Mouse (Mus musculus): ENCODE results near the gene Poglut1. TPM values are rescaled to one million over a fixed set of nuclear protein-coding genes. Genes with fewer than 3 reads are reported as not detected.
"Not testable (repeated sequence)": the region's sequence is repeated elsewhere in the genome, so short reads cannot be mapped to it uniquely, and the experiment has no call there.

Gene Poglut1
- polyA plus RNA-seq, 1 experiment from 2014 or later: 58.0 TPM

- peak overlapping the region; percentile 71 for H3K4me2 ChIP-seq
- H3K27ac ChIP-seq: no peak overlapping the region
- H3K36me3 ChIP-seq: no peaks in the 10 kb centered on the region
- no peak overlapping the region for H3K9ac ChIP-seq
- H3K9me3 ChIP-seq (replicated peaks): no peaks in the 10 kb centered on the region
- H3K4me3 ChIP-seq (replicated peaks): peak overlapping the region; percentile 37
- peaks cover 14% of the 10 kb centered on the region for H3K4me1 ChIP-seq
- 19% methylated on average over 32 of the region's 32 CpGs for WGBS
- peaks cover 36% of the 10 kb centered on the region for H3K27me3 ChIP-seq
- ATAC-seq (replicated peaks; ENCODE audit: low FRiP score): peak; percentile 22; the same call in 1 of the 2 replicates
These were observed 67.1 kb downstream of the Poglut1 start for GRCm38 (mm10) chr16:38482780-38483562.

- no peak overlapping the region for H3K27ac ChIP-seq
- ATAC-seq (replicated peaks; ENCODE audit: low FRiP score): no peak
- WGBS: 79% methylated on average over 4 of the region's 4 CpGs
These were observed 68.7 kb downstream of the Poglut1 start for GRCm38 (mm10) chr16:38481327-38481726.

GRCm38 (mm10) chr16:38478296-38478695, 71.8 kb downstream of the Poglut1 start:
- H3K9ac ChIP-seq: no peak overlapping the region
- no peak overlapping the region for H3K4me2 ChIP-seq
- no peak overlapping the region for H3K4me3 ChIP-seq (replicated peaks)
- no peak for ATAC-seq (replicated peaks; ENCODE audit: low FRiP score)
- H3K36me3 ChIP-seq: no peaks in the 10 kb centered on the region
- H3K9me3 ChIP-seq (replicated peaks): no peaks in the 10 kb centered on the region
- peaks cover 18% of the 10 kb centered on the region for H3K4me1 ChIP-seq
- WGBS: 94% methylated on average over 3 of the region's 3 CpGs
- no peak overlapping the region for H3K27ac ChIP-seq
- peaks cover 25% of the 10 kb centered on the region for H3K27me3 ChIP-seq

More at GRCm38 (mm10) chr16:38481327-38481726, 68.7 kb downstream of the Poglut1 start:
- H3K4me1 ChIP-seq: peaks cover 25% of the 10 kb centered on the region
- H3K9ac ChIP-seq: no peak overlapping the region
- no peaks in the 10 kb centered on the region for H3K36me3 ChIP-seq
- H3K27me3 ChIP-seq: peaks cover 36% of the 10 kb centered on the region
- H3K9me3 ChIP-seq (replicated peaks): no peaks in the 10 kb centered on the region
- no peak overlapping the region for H3K4me2 ChIP-seq
- no peak overlapping the region for H3K4me3 ChIP-seq (replicated peaks)

- ATAC-seq (replicated peaks; ENCODE audit: low FRiP score); H3K9me3 ChIP-seq (replicated peaks); H3K36me3 ChIP-seq; H3K27ac ChIP-seq: not testable (repeated sequence)
- 30% methylated on average over 14 of the region's 14 CpGs for WGBS
- 0 out of 2 replicates have a peak overlapping the region, but pooled peaks have one; percentile 39 for H3K9ac ChIP-seq
- H3K27me3 ChIP-seq: peaks cover 14% of the 10 kb centered on the region
- peak overlapping the region; percentile 77 for H3K4me2 ChIP-seq
- H3K4me1 ChIP-seq: peaks cover 14% of the 10 kb centered on the region
- peak overlapping the region; percentile 44 for H3K4me3 ChIP-seq (replicated peaks)
These were observed 72.8 kb downstream of the Poglut1 start for GRCm38 (mm10) chr16:38477241-38477608.

- Histone ChIP-seq H3K27ac (peak overlapping the region; percentile 66), H3K27me3 (peaks cover 8% of the 10 kb centered on the region), H3K4me1 (peaks cover 14% of the 10 kb centered on the region), H3K4me2 (peak overlapping the region; percentile 77), H3K4me3 (replicated peaks) (peak overlapping the region; percentile 44), H3K36me3 (no peaks in the 10 kb centered on the region), H3K9me3 (replicated peaks) (no peaks in the 10 kb centered on the region), H3K9ac (peak overlapping the region; percentile 39)
- WGBS: 9% methylated on average over 34 of the region's 34 CpGs
- peak; percentile 50 for ATAC-seq (replicated peaks; ENCODE audit: low FRiP score)
These were observed 73.5 kb downstream of the Poglut1 start for GRCm38 (mm10) chr16:38476312-38477240.

GRCm38 (mm10) chr16:38475681-38476311, 74.3 kb downstream of the Poglut1 start:
- ATAC-seq (replicated peaks; ENCODE audit: low FRiP score): peak; percentile 38
- WGBS: 29% methylated on average over 4 of the region's 4 CpGs
- Histone ChIP-seq H3K4me2 (peak overlapping the region; percentile 77), H3K27me3 (0 out of 2 replicates have a peak, but pooled peaks cover 2% of the 10 kb centered on the region), H3K27ac (no peak overlapping the region), H3K4me3 (replicated peaks) (peak overlapping the region; percentile 44), H3K4me1 (peaks cover 14% of the 10 kb centered on the region), H3K9me3 (replicated peaks) (no peaks in the 10 kb centered on the region), H3K36me3 (no peaks in the 10 kb centered on the region), H3K9ac (no peak overlapping the region)

Other genes starting within 250 kb of the Poglut1 start
- gene Maats1, start 208.1 kb downstream of the Poglut1 start, polyA plus RNA-seq (2015; fragmentation: Nextera tagmentation; extraction: Ambion mirVana): 0.14 and 0.27 TPM in 2 replicates
- 167 and 189 TPM in 2 replicates for gene Cox17, start 203.3 kb downstream of the Poglut1 start, polyA plus RNA-seq (2015; fragmentation: Nextera tagmentation; extraction: Ambion mirVana)
- not detected in 2 replicates for gene Gm21987, start 203.2 kb downstream of the Poglut1 start, polyA plus RNA-seq (2015; fragmentation: Nextera tagmentation; extraction: Ambion mirVana)
- gene Popdc2, start 188.0 kb downstream of the Poglut1 start, polyA plus RNA-seq (2015; fragmentation: Nextera tagmentation; extraction: Ambion mirVana): 1.1 and 5.7 TPM in 2 replicates
- 3.9 and 4.2 TPM in 2 replicates for gene Pla1a, start 117.1 kb downstream of the Poglut1 start, polyA plus RNA-seq (2015; fragmentation: Nextera tagmentation; extraction: Ambion mirVana)
- gene Adprh, start 97.6 kb downstream of the Poglut1 start, polyA plus RNA-seq (2015; fragmentation: Nextera tagmentation; extraction: Ambion mirVana): 93.2 and 102 TPM in 2 replicates
- gene Cd80, start 94.7 kb downstream of the Poglut1 start, polyA plus RNA-seq (2015; fragmentation: Nextera tagmentation; extraction: Ambion mirVana): 0.29 and 0.50 TPM in 2 replicates
- gene Timmdc1, start 27.6 kb downstream of the Poglut1 start, polyA plus RNA-seq (2015; fragmentation: Nextera tagmentation; extraction: Ambion mirVana): 32.1 and 32.3 TPM in 2 replicates
- 118 and 125 TPM in 2 replicates for gene Tmem39a, start 8.4 kb upstream of the Poglut1 start, polyA plus RNA-seq (2015; fragmentation: Nextera tagmentation; extraction: Ambion mirVana)
- gene Arhgap31, start 163.0 kb upstream of the Poglut1 start, polyA plus RNA-seq (2015; fragmentation: Nextera tagmentation; extraction: Ambion mirVana): 10.4 and 12.6 TPM in 2 replicates
- gene B4galt4, start 192.0 kb upstream of the Poglut1 start, polyA plus RNA-seq (2015; fragmentation: Nextera tagmentation; extraction: Ambion mirVana): 29.0 and 30.6 TPM in 2 replicates

All from kidney, embryonic 15.5 days (tissue).